Mouse (Mus musculus): ENCODE data around the gene Tmem87b.

Gene Tmem87b

DNA sequence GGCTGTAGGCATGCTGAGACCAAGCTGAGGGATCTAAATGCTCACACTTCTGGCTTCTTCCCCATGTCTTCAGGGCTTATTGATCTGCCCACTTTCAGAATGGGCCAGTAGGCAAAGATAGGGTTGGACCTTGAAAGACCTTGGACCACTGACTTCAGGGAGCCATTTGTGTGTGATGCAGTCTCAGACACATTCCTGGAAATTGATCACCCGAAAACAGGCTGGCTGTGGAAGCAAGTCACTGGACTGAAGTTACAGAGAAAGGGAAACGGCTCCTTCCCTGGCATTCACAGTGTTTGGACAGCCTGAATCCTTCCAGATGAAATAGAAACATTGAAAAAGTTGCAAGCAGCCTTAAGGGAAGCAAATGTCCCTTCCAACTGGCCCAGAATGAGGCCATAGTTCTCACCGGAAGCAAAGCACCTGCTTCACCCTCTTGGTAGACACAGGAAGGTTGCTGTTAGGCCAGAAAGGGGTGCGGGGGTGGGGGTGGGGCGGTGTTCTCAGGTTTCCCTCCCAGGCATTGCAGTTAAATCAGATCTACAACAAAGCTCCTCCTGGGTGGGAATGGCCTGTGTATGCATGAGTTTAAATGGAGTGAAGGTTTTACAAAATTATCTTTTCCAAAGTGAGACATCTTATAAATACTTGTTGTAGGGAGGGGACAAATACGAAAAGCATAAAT, 70.1 kb downstream of the Tmem87b start:
- no peak for DNase-seq (ENCODE audit: low read depth, low spot score)

DNA sequence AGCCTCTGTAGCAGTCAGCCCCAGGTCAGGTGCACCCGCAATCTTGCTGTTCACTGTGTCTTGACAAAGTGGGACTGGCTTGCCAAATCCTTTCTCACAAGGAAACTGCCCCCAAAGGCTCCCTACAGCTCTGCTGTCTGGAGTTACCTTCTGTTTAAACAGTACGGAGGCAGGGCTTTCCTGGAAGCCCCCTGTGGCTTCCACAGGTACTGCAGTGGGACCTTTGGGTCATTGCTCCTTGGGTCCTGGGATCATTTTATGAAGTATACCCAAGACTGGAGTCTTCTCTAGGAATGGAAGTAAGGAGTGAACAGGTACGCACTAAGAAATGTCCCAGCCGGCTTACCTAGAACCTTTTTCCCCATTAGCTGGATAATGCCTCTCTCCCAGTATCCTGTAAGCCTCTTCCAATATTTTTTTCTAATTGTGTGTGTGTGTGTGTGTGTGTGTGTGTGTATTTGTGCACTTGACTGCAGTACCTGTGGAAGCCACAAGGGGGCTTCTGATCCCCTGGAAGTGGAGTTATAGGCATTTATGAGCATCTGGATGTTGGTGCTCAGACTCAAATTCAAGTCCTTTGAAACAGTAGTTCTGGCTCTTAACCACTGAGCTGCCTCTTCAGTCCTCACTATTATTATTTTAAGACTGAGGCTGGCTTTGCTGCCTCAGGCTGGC, 72.9 kb downstream of the Tmem87b start:
- DNase-seq (ENCODE audit: low read depth, low spot score), result no peak

DNA sequence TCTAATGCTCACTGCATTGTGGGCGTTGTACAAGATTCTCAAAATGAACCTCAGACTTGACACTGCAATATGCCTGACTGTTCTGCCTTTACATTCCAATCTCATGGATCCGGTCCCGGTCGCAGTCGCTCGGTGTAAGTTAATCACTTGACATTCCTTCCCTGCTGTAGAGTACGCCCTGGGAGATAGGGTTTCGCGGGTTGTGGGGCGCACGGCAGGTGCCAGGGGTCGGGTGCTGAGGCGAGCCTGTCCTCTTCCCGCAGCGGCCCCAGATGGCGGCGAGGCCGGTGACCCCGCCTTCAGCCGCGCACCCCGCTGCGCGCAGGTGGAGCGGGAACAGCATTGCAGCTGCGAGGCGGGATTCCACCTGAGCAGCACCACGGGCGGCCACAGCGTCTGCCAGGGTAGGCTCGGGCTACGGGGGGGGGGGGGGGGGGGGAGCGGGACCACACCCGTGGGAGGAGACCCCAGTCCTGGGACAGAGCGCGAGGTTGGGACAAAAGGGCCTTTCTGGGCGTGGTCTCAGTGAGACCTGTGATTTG, 74.3 kb downstream of the Tmem87b start:
- DNase-seq (ENCODE audit: low read depth, low spot score), result no peak

DNA sequence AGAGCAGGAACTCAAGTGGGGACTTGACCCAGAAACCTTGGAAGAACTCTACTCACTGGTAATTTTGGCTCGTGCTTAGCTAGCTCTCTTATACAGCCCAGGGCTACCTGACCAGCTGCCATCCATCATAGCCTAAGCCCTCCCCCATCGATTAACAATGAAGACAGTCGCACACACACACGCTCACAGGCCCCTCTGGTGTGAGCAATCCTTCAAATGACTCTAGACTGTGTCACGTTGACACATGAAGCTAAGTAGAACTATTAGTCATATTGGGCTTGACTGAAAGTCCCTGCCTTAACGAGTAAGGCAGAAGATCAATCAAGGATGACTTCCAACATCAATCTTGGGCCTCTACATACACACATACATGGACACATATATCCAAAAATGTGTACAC, 84.9 kb downstream of the Tmem87b start:
- no peak for DNase-seq (ENCODE audit: low read depth, low spot score)

DNA sequence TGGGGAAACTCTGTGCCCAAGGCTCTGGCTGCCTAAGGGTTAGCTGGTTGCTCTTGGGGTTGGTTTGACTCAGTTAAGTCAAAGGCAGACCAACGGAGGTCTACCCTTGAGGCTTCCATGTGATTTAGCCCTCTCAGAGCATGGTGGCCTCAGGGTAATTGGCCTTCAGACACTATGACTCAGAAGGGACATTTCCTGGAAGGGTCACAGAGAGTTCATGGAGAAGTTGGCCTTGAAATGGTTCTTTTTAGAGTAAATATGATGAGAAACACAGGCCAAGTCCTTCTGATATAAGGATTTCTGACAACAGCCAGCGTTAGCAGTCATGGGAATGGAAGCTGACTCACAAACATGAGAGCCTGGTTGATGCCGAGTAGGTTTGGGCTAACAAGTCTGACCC, 85.7 kb downstream of the Tmem87b start:
- no peak for DNase-seq (ENCODE audit: low read depth, low spot score)

Data from retina, postnatal 7 days (tissue).